Mouse (Mus musculus): Measurements from ENCODE around the gene Ctnna2. TPM values are rescaled to one million over a fixed set of nuclear protein-coding genes. Genes with fewer than 3 reads are reported as not detected.

Gene Ctnna2
- polyA plus RNA-seq, 1 experiment from 2014 or later = 4.9 TPM

GRCm38 (mm10) chr6:77242601-77243406 is 736.7 kb downstream of the Ctnna2 start, which contains the start of gene Lrrtm1:
Gene Lrrtm1, plus strand, starts transcription at chr6:77242689.
- no peak within 1 kb of the TSS for H3K27ac ChIP-seq (ENCODE audit: low read length)
- peak within 1 kb of the TSS; percentile 53 for H3K4me3 ChIP-seq (ENCODE audit: low read length)
- WGBS = under 1% methylated on average over 52 of the region's 53 CpGs
- H3K27me3 ChIP-seq (replicated peaks; ENCODE audit: control insufficient read depth, insufficient read depth, low read length) = peaks cover 29% of the 10 kb centered on the region
- H3K4me1 ChIP-seq (ENCODE audit: control insufficient read depth, insufficient read depth, low read length) = peaks cover 11% of the 10 kb centered on the region
- H3K36me3 ChIP-seq (ENCODE audit: control insufficient read depth, insufficient read depth, low read length) = no peaks in the 10 kb centered on the region
- peak; percentile 86 for ATAC-seq
- H3K4me2 ChIP-seq (ENCODE audit: low read depth, low read length) = peak within 1 kb of the TSS; percentile 90
- H3K9ac ChIP-seq (ENCODE audit: low read depth, low read length) = peak within 1 kb of the TSS; percentile 62
- no peaks in the 10 kb centered on the region for H3K9me3 ChIP-seq (ENCODE audit: control insufficient read depth, low read length)

- 8% methylated on average over 1 of the region's 1 CpGs for WGBS
- no peak overlapping the region for H3K4me3 ChIP-seq (ENCODE audit: low read length)
Observed at GRCm38 (mm10) chr6:77240426-77240825, 739.1 kb downstream of the Ctnna2 start.

GRCm38 (mm10) chr6:77222849-77223638 is 756.5 kb downstream of the Ctnna2 start:
- Histone ChIP-seq H3K4me1 (ENCODE audit: control insufficient read depth, insufficient read depth, low read length) (no peaks in the 10 kb centered on the region), H3K4me3 (ENCODE audit: low read length) (no peak overlapping the region), H3K27ac (ENCODE audit: low read length) (no peak overlapping the region), H3K4me2 (ENCODE audit: low read depth, low read length) (no peak overlapping the region), H3K9me3 (ENCODE audit: control insufficient read depth, low read length) (no peaks in the 10 kb centered on the region), H3K9ac (ENCODE audit: low read depth, low read length) (no peak overlapping the region), H3K27me3 (replicated peaks; ENCODE audit: control insufficient read depth, insufficient read depth, low read length) (no peaks in the 10 kb centered on the region), H3K36me3 (ENCODE audit: control insufficient read depth, insufficient read depth, low read length) (no peaks in the 10 kb centered on the region)
- no peak for ATAC-seq
- WGBS = 68% methylated on average over 16 of the region's 16 CpGs

More at GRCm38 (mm10) chr6:77240426-77240825, 739.1 kb downstream of the Ctnna2 start:
- H3K27me3 ChIP-seq (replicated peaks; ENCODE audit: control insufficient read depth, insufficient read depth, low read length) = peaks cover 29% of the 10 kb centered on the region
- no peak for ATAC-seq
- H3K36me3 ChIP-seq (ENCODE audit: control insufficient read depth, insufficient read depth, low read length) = no peaks in the 10 kb centered on the region
- H3K9ac ChIP-seq (ENCODE audit: low read depth, low read length) = no peak overlapping the region
- H3K9me3 ChIP-seq (ENCODE audit: control insufficient read depth, low read length) = no peaks in the 10 kb centered on the region
- no peak overlapping the region for H3K4me2 ChIP-seq (ENCODE audit: low read depth, low read length)
- H3K4me1 ChIP-seq (ENCODE audit: control insufficient read depth, insufficient read depth, low read length) = peaks cover 11% of the 10 kb centered on the region
- no peak overlapping the region for H3K27ac ChIP-seq (ENCODE audit: low read length)

GRCm38 (mm10) chr6:77220776-77221175 is 758.7 kb downstream of the Ctnna2 start:
- no peak overlapping the region for H3K9ac ChIP-seq (ENCODE audit: low read depth, low read length)
- H3K27me3 ChIP-seq (replicated peaks; ENCODE audit: control insufficient read depth, insufficient read depth, low read length) = no peaks in the 10 kb centered on the region
- no peak overlapping the region for H3K4me2 ChIP-seq (ENCODE audit: low read depth, low read length)
- H3K27ac ChIP-seq (ENCODE audit: low read length) = no peak overlapping the region
- 73% methylated on average over 4 of the region's 4 CpGs for WGBS
- no peaks in the 10 kb centered on the region for H3K9me3 ChIP-seq (ENCODE audit: control insufficient read depth, low read length)
- no peak for ATAC-seq
- H3K4me3 ChIP-seq (ENCODE audit: low read length) = no peak overlapping the region
- H3K4me1 ChIP-seq (ENCODE audit: control insufficient read depth, insufficient read depth, low read length) = no peaks in the 10 kb centered on the region
- no peaks in the 10 kb centered on the region for H3K36me3 ChIP-seq (ENCODE audit: control insufficient read depth, insufficient read depth, low read length)

GRCm38 (mm10) chr6:77218875-77219274 is 760.6 kb downstream of the Ctnna2 start:
- no peak for ATAC-seq
- Histone ChIP-seq H3K4me3 (ENCODE audit: low read length) (no peak overlapping the region), H3K27me3 (replicated peaks; ENCODE audit: control insufficient read depth, insufficient read depth, low read length) (no peaks in the 10 kb centered on the region), H3K4me1 (ENCODE audit: control insufficient read depth, insufficient read depth, low read length) (no peaks in the 10 kb centered on the region), H3K4me2 (ENCODE audit: low read depth, low read length) (no peak overlapping the region), H3K36me3 (ENCODE audit: control insufficient read depth, insufficient read depth, low read length) (no peaks in the 10 kb centered on the region), H3K9me3 (ENCODE audit: control insufficient read depth, low read length) (no peaks in the 10 kb centered on the region), H3K27ac (ENCODE audit: low read length) (no peak overlapping the region), H3K9ac (ENCODE audit: low read depth, low read length) (no peak overlapping the region)

- Histone ChIP-seq H3K36me3 (ENCODE audit: control insufficient read depth, insufficient read depth, low read length) (no peaks in the 10 kb centered on the region), H3K27ac (ENCODE audit: low read length) (no peak overlapping the region), H3K27me3 (replicated peaks; ENCODE audit: control insufficient read depth, insufficient read depth, low read length) (no peaks in the 10 kb centered on the region), H3K4me2 (ENCODE audit: low read depth, low read length) (no peak overlapping the region), H3K4me1 (ENCODE audit: control insufficient read depth, insufficient read depth, low read length) (no peaks in the 10 kb centered on the region), H3K9me3 (ENCODE audit: control insufficient read depth, low read length) (no peaks in the 10 kb centered on the region), H3K4me3 (ENCODE audit: low read length) (no peak overlapping the region), H3K9ac (ENCODE audit: low read depth, low read length) (no peak overlapping the region)
- ATAC-seq = no peak
- 71% methylated on average over 4 of the region's 4 CpGs for WGBS
Observed at GRCm38 (mm10) chr6:77215322-77215721, 764.2 kb downstream of the Ctnna2 start.

- H3K4me2 ChIP-seq (ENCODE audit: low read depth, low read length) = no peak overlapping the region
- no peak for ATAC-seq
- no peak overlapping the region for H3K27ac ChIP-seq (ENCODE audit: low read length)
Observed at GRCm38 (mm10) chr6:77213757-77214409, 765.6 kb downstream of the Ctnna2 start.

GRCm38 (mm10) chr6:77209929-77210328 is 769.6 kb downstream of the Ctnna2 start:
- no peak for ATAC-seq
- 64% methylated on average over 3 of the region's 3 CpGs for WGBS
- H3K4me1 ChIP-seq (ENCODE audit: control insufficient read depth, insufficient read depth, low read length) = no peaks in the 10 kb centered on the region
- no peak overlapping the region for H3K4me3 ChIP-seq (ENCODE audit: low read length)
- H3K9ac ChIP-seq (ENCODE audit: low read depth, low read length) = no peak overlapping the region
- H3K4me2 ChIP-seq (ENCODE audit: low read depth, low read length) = no peak overlapping the region
- no peaks in the 10 kb centered on the region for H3K27me3 ChIP-seq (replicated peaks; ENCODE audit: control insufficient read depth, insufficient read depth, low read length)
- H3K36me3 ChIP-seq (ENCODE audit: control insufficient read depth, insufficient read depth, low read length) = no peaks in the 10 kb centered on the region
- H3K27ac ChIP-seq (ENCODE audit: low read length) = no peak overlapping the region
- no peaks in the 10 kb centered on the region for H3K9me3 ChIP-seq (ENCODE audit: control insufficient read depth, low read length)

More at GRCm38 (mm10) chr6:77213757-77214409, 765.6 kb downstream of the Ctnna2 start:
- Histone ChIP-seq H3K4me1 (ENCODE audit: control insufficient read depth, insufficient read depth, low read length) (no peaks in the 10 kb centered on the region), H3K9me3 (ENCODE audit: control insufficient read depth, low read length) (no peaks in the 10 kb centered on the region), H3K27me3 (replicated peaks; ENCODE audit: control insufficient read depth, insufficient read depth, low read length) (no peaks in the 10 kb centered on the region), H3K9ac (ENCODE audit: low read depth, low read length) (no peak overlapping the region), H3K4me3 (ENCODE audit: low read length) (no peak overlapping the region), H3K36me3 (ENCODE audit: control insufficient read depth, insufficient read depth, low read length) (no peaks in the 10 kb centered on the region)
- WGBS = 10% methylated on average over 3 of the region's 3 CpGs

- Histone ChIP-seq H3K27me3 (replicated peaks; ENCODE audit: control insufficient read depth, insufficient read depth, low read length) (no peaks in the 10 kb centered on the region), H3K36me3 (ENCODE audit: control insufficient read depth, insufficient read depth, low read length) (no peaks in the 10 kb centered on the region)
- 71% methylated on average over 1 of the region's 1 CpGs for WGBS
Observed at GRCm38 (mm10) chr6:77209183-77209582, 770.3 kb downstream of the Ctnna2 start.

More at GRCm38 (mm10) chr6:77209183-77209582, 770.3 kb downstream of the Ctnna2 start:
- Histone ChIP-seq H3K4me3 (ENCODE audit: low read length) (no peak overlapping the region), H3K4me2 (ENCODE audit: low read depth, low read length) (no peak overlapping the region), H3K9ac (ENCODE audit: low read depth, low read length) (no peak overlapping the region), H3K9me3 (ENCODE audit: control insufficient read depth, low read length) (no peaks in the 10 kb centered on the region), H3K4me1 (ENCODE audit: control insufficient read depth, insufficient read depth, low read length) (no peaks in the 10 kb centered on the region), H3K27ac (ENCODE audit: low read length) (no peak overlapping the region)
- ATAC-seq = no peak

Data from intestine, embryonic 16.5 days (tissue).